Mouse (Mus musculus): ENCODE data around the gene Ranbp9. TPM values are rescaled to one million over a fixed set of nuclear protein-coding genes. Genes with fewer than 3 reads are reported as not detected.
"Not testable (repeated sequence)": the region's sequence is repeated elsewhere in the genome, so short reads cannot be mapped to it uniquely, and the experiment has no call there.

Gene Ranbp9
- polyA plus RNA-seq, 1 experiment from 2014 or later, result 8.2 TPM

DNA sequence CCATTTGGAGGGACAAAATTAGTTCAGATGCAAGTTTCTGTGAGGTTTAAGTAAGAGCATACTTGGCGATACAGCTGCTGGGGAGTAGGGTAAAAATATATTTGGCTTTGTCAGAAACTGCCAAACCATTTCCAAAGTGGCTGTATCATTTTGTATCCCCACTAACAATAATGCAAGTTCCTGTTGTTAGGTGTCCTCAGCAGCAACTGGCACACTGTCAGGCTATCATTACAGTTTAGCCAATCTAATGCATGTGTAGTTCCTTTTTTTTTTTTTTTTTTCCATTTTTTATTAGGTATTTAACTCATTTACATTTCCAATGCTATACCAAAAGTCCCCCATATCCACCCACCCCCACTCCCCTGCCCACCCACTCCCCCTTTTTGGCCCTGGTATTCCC is 9.2 kb downstream of the Ranbp9 start:
- not testable (repeated sequence) for H3K9me3 ChIP-seq (replicated peaks); H3K27ac ChIP-seq; H3K4me3 ChIP-seq (replicated peaks); H3K27me3 ChIP-seq; H3K4me2 ChIP-seq; ATAC-seq (replicated peaks; ENCODE audit: low FRiP score); H3K9ac ChIP-seq
- WGBS, result 89% methylated on average over 1 of the region's 1 CpGs
- H3K36me3 ChIP-seq, result peaks cover 20% of the 10 kb centered on the region; the same call in 1 of the 2 replicates
- peaks cover 38% of the 10 kb centered on the region for H3K4me1 ChIP-seq

DNA sequence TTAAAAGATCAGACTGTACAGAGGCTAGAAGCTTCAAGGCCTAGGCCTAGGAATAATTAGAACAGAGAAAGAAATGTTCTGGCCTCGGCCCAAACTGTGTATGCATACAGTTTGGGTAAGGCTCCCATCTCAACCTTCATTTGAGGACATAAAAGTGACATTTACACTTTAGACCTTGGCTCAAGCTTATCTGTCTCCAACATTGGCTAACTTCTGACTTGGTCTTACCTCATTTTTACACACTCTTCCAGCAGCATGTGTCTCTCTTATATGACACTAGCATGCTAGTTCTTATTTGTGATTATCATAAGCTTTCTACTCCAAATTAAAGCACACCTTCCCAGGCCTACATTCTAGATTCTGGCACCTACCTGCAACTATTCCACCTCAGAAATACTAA is 11.5 kb downstream of the Ranbp9 start:
- WGBS, result 100% methylated on average over 1 of the region's 1 CpGs
- Histone ChIP-seq H3K36me3 (peaks cover 20% of the 10 kb centered on the region; the same call in 1 of the 2 replicates), H3K4me3 (replicated peaks) (no peak overlapping the region), H3K9me3 (replicated peaks) (no peaks in the 10 kb centered on the region), H3K27me3 (no peaks in the 10 kb centered on the region), H3K9ac (no peak overlapping the region), H3K4me2 (no peak overlapping the region), H3K4me1 (peaks cover 18% of the 10 kb centered on the region), H3K27ac (no peak overlapping the region)
- no peak for ATAC-seq (replicated peaks; ENCODE audit: low FRiP score)

DNA sequence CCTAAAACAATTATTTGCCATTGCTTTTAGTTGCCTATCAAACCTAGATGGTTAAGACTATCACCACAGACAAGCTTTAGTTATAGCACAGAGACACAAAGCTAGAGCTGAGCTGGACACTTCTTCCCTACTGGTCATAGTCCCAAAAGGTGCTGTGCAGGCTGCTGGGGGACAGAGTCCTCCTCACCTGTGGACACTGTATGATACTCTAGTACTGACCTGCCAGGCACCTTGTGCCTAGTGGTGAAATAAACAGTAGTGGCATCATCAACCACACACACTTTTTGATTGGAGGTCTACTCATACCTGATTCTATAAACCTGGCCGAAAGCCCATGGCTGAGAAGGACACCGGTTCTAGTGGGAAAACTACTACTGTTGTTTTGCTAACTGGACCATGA is 16.5 kb downstream of the Ranbp9 start:
- 96% methylated on average over 2 of the region's 2 CpGs for WGBS
- Histone ChIP-seq H3K27ac (no peak overlapping the region), H3K9ac (no peak overlapping the region)

DNA sequence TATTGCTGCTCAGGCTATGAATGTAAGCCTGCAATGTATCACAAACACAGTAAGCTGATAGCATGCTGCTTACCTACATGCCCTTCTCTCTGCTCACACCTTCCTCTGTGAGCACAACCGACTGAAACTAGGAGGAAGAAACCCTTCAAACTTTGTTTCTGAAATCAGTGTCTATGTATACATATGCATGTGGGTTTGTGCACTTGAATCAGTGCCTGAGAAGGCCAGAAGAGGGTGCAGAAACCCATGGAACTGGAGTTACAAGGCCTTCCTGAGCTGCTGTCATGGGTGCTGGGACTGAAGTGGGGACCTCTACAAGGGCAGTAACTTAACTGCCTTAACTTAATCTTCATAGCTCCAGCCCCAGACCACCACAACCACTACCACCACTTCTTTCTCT is 23.9 kb downstream of the Ranbp9 start:
- Histone ChIP-seq H3K4me3 (replicated peaks) (no peak overlapping the region), H3K27ac (peak overlapping the region; percentile 24; the same call in 1 of the 2 replicates), H3K9ac (no peak overlapping the region), H3K4me2 (no peak overlapping the region), H3K27me3 (no peaks in the 10 kb centered on the region), H3K4me1 (peaks cover 14% of the 10 kb centered on the region), H3K9me3 (replicated peaks) (no peaks in the 10 kb centered on the region), H3K36me3 (peaks cover 14% of the 10 kb centered on the region)
- ATAC-seq (replicated peaks; ENCODE audit: low FRiP score), result no peak
- WGBS, result 63% methylated on average over 1 of the region's 1 CpGs

More for the DNA sequence above, 16.5 kb downstream of the Ranbp9 start:
- ATAC-seq (replicated peaks; ENCODE audit: low FRiP score), result no peak
- no peaks in the 10 kb centered on the region for H3K27me3 ChIP-seq
- H3K36me3 ChIP-seq, result peaks cover 19% of the 10 kb centered on the region
- no peak overlapping the region for H3K4me3 ChIP-seq (replicated peaks)
- H3K4me2 ChIP-seq, result no peak overlapping the region
- no peaks in the 10 kb centered on the region for H3K9me3 ChIP-seq (replicated peaks)
- no peaks in the 10 kb centered on the region for H3K4me1 ChIP-seq

DNA sequence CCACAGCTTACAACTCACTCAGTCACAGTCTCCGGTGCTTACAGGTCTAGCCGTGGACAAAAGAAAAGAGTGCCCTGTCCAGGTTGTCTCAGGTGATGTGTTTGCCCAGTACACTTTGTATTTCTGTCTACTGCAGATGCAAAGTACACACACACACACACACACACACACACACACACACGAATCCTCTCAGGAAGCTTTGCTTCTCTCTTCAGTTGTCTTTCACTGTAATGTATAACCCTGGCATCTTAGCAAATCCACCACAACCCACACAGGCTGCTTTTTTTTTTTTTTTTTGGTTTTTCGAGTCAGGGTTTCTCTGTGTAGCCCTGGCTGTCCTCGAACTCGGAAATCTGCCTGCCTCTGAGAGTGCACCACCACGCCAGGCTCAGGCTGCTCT is 26.7 kb downstream of the Ranbp9 start:
- Histone ChIP-seq H3K4me1 (peaks cover 14% of the 10 kb centered on the region), H3K9ac (no peak overlapping the region), H3K27me3 (no peaks in the 10 kb centered on the region), H3K27ac (no peak overlapping the region), H3K4me2 (no peak overlapping the region), H3K4me3 (replicated peaks) (no peak overlapping the region), H3K36me3 (peaks cover 5% of the 10 kb centered on the region), H3K9me3 (replicated peaks) (no peaks in the 10 kb centered on the region)
- 75% methylated on average over 7 of the region's 7 CpGs for WGBS
- ATAC-seq (replicated peaks; ENCODE audit: low FRiP score), result no peak

DNA sequence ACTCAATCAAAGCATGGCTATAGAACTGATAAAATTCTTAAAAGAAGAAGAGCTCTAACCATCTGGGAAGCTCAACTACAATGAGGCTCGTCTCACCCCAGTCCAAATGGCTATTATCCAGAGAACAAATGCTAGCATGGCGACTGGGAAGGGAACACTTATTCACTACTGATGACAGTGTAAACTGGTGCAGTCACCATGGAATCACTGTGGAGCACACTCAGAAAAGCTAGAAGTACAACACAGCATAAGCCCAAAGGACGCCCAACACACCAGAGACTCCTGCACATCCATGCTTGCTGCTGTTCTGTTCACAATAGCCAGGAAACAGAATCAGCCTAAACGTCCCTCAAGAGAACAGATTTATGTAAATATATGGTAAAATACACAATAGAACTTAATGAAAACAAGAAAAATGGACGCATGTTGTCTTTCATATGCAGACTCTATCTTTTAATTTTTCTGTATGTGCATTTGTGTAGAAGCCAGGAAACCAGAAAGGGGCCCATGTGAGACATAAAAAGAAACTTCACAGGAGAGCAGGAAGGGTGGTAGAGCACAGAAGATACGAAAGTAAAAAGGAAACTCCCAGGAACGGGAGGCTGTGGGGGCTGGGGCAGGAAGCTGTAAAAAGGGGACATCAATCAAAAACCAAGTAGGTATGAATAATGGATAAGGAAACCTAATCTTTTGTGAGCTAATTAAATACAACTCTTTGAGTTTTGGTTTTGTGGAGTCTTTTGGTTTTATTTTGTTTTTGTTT is 28.1 kb downstream of the Ranbp9 start:
- no peak overlapping the region for H3K4me3 ChIP-seq (replicated peaks)
- peaks cover 5% of the 10 kb centered on the region for H3K36me3 ChIP-seq
- H3K27me3 ChIP-seq, result no peaks in the 10 kb centered on the region
- peaks cover 14% of the 10 kb centered on the region for H3K4me1 ChIP-seq
- peak overlapping the region; percentile 57 for H3K27ac ChIP-seq
- no peak overlapping the region for H3K9ac ChIP-seq
- 31% methylated on average over 7 of the region's 7 CpGs for WGBS
- no peak for ATAC-seq (replicated peaks; ENCODE audit: low FRiP score)
- no peak overlapping the region for H3K4me2 ChIP-seq
- no peaks in the 10 kb centered on the region for H3K9me3 ChIP-seq (replicated peaks)

DNA sequence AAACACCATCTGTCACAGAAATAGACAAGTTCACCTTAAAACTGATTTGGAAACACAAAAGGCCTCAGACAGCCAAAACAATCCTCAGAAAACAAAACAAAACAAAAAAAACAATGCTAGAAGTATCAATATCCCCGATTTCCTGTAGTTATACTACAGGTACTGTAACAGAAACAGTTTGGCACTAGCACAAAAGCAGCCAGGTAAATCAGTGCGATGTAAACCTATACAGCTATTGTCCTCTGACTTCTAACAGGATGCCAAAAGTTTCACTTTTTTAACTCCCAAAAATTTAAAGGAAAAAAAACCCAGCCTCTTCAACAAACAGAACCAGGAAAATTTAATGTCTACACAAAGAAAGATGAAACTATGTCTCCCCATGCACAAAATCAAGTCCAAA is 28.9 kb downstream of the Ranbp9 start:
- no peak overlapping the region for H3K27ac ChIP-seq
- H3K4me2 ChIP-seq, result no peak overlapping the region
- H3K36me3 ChIP-seq, result peaks cover 5% of the 10 kb centered on the region
- peaks cover 20% of the 10 kb centered on the region for H3K4me1 ChIP-seq
- H3K27me3 ChIP-seq, result no peaks in the 10 kb centered on the region
- H3K9me3 ChIP-seq (replicated peaks), result no peaks in the 10 kb centered on the region
- H3K9ac ChIP-seq, result no peak overlapping the region
- no peak for ATAC-seq (replicated peaks; ENCODE audit: low FRiP score)
- no peak overlapping the region for H3K4me3 ChIP-seq (replicated peaks)
- WGBS, result 82% methylated on average over 2 of the region's 2 CpGs

DNA sequence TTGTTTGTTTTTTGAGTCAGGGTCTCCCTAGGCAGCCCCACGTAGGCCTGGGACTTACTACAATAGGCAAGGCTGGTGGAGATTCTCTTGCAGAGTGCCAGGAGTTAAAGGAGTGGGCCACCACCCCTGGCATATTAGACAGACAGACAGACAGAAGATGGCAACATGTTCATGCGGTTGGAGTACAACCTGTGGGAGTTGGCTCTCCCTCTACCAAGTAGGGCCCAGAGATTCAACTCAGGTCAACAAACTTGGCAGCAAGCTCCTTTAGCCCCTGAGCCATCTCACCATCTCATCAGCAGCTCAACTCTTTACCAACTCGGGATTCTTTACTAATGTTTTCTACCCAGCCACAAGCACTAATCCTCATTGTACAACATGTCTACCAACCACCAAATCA is 30.4 kb downstream of the Ranbp9 start:
- no peaks in the 10 kb centered on the region for H3K27me3 ChIP-seq
- no peak for ATAC-seq (replicated peaks; ENCODE audit: low FRiP score)
- no peak overlapping the region for H3K27ac ChIP-seq
- H3K4me2 ChIP-seq, result no peak overlapping the region
- peaks cover 2% of the 10 kb centered on the region for H3K36me3 ChIP-seq
- no peak overlapping the region for H3K4me3 ChIP-seq (replicated peaks)
- H3K9me3 ChIP-seq (replicated peaks), result no peaks in the 10 kb centered on the region
- WGBS, result 89% methylated on average over 3 of the region's 3 CpGs
- H3K4me1 ChIP-seq, result peaks cover 26% of the 10 kb centered on the region
- H3K9ac ChIP-seq, result no peak overlapping the region

DNA sequence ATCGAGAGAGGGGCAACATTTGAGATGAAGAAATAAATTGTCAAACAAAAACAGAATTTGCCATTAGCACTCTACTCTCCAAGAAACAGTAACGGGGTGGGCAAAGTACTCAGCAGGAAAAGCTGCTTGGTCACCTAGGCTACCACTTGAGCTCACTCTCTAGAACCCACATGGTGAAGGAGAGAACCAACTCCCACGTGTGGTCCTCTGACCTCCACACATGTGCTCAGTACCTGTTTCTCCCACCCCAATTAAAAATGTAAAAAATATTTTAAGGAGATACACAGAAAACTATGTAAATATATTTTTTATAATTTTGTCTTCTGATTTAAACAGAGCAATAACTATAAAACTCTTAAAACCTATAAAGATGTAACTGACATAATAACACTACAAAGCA is 33.4 kb downstream of the Ranbp9 start:
- peaks cover 12% of the 10 kb centered on the region for H3K4me1 ChIP-seq
- no peak overlapping the region for H3K27ac ChIP-seq
- H3K36me3 ChIP-seq, result no peaks in the 10 kb centered on the region
- no peak overlapping the region for H3K4me2 ChIP-seq
- no peak overlapping the region for H3K9ac ChIP-seq
- no peak overlapping the region for H3K4me3 ChIP-seq (replicated peaks)
- no peaks in the 10 kb centered on the region for H3K27me3 ChIP-seq
- no peak for ATAC-seq (replicated peaks; ENCODE audit: low FRiP score)
- WGBS, result 59% methylated on average over 3 of the region's 3 CpGs
- no peaks in the 10 kb centered on the region for H3K9me3 ChIP-seq (replicated peaks)

DNA sequence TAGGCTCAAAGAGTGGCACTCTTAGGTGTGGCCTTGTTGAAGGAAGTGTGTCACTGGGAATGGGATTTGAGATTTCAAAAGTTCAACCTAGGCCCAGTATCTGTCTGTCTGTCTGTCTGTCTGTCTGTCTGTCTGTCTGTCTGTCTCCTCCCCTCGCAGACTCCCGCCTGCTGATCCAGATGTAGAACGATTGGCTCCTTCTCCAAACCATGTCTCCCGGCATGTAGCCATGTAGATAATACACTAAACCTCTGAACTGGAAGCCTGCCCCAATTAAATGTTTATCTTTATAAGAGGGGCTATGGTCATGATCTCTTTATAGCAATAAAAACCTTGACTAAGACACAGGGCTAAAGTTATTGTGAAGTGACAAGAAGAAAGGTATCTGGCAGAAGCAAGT is 35.3 kb downstream of the Ranbp9 start:
- H3K27ac ChIP-seq, result no peak overlapping the region
- H3K4me1 ChIP-seq, result peaks cover 11% of the 10 kb centered on the region
- H3K4me3 ChIP-seq (replicated peaks), result no peak overlapping the region
- H3K36me3 ChIP-seq, result no peaks in the 10 kb centered on the region
- no peaks in the 10 kb centered on the region for H3K27me3 ChIP-seq
- WGBS, result 85% methylated on average over 4 of the region's 4 CpGs
- no peak for ATAC-seq (replicated peaks; ENCODE audit: low FRiP score)
- H3K4me2 ChIP-seq, result no peak overlapping the region
- H3K9ac ChIP-seq, result no peak overlapping the region
- H3K9me3 ChIP-seq (replicated peaks), result no peaks in the 10 kb centered on the region

DNA sequence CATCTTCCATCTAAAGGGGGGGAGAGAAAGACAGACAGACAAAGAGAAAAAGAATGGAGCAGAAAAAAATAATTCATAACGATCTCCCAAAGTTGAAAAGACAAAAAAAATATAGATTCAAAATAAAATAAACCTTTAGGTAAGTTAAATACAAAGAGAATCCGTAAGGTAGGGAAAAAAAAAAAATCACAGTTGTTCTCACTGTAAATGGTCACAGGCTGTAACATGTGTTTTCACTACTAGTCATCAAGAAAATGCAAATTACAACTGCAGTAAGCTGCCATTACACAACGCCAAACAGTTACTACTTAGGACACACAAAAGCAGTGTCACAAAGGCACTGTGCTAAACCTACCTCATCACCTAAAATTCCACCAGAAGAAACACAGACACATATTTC is 36.4 kb downstream of the Ranbp9 start:
- no peak overlapping the region for H3K9ac ChIP-seq
- 91% methylated on average over 3 of the region's 3 CpGs for WGBS

DNA sequence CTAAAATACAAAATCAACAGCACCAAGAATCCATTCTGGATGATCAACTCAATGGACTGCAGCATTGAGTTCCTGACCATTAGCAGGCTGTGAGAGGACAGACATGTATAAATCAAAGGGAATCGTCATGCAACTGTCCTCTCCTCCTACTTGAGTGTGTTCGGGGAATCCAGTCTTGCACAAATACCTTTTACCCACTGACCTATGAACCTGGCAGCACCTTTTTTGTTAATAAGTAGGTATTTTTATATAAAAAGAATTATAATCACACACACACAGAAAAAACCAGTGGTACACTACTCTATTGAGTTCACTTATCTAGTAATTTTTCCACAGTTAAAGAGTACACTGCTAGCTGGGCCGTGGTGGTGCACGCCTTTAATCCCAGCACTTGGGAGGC is 37.4 kb downstream of the Ranbp9 start:
- no peak overlapping the region for H3K4me3 ChIP-seq (replicated peaks)
- no peak overlapping the region for H3K4me2 ChIP-seq
- H3K27me3 ChIP-seq, result no peaks in the 10 kb centered on the region
- peaks cover 11% of the 10 kb centered on the region for H3K4me1 ChIP-seq
- no peak for ATAC-seq (replicated peaks; ENCODE audit: low FRiP score)
- H3K9me3 ChIP-seq (replicated peaks), result no peaks in the 10 kb centered on the region
- H3K9ac ChIP-seq, result no peak overlapping the region
- no peak overlapping the region for H3K27ac ChIP-seq
- WGBS, result 88% methylated on average over 4 of the region's 4 CpGs
- H3K36me3 ChIP-seq, result no peaks in the 10 kb centered on the region

More for the DNA sequence above, 36.4 kb downstream of the Ranbp9 start:
- Histone ChIP-seq H3K4me3 (replicated peaks) (no peak overlapping the region), H3K27ac (no peak overlapping the region), H3K36me3 (no peaks in the 10 kb centered on the region), H3K4me1 (peaks cover 11% of the 10 kb centered on the region), H3K27me3 (no peaks in the 10 kb centered on the region), H3K9me3 (replicated peaks) (no peaks in the 10 kb centered on the region), H3K4me2 (no peak overlapping the region)
- no peak for ATAC-seq (replicated peaks; ENCODE audit: low FRiP score)

DNA sequence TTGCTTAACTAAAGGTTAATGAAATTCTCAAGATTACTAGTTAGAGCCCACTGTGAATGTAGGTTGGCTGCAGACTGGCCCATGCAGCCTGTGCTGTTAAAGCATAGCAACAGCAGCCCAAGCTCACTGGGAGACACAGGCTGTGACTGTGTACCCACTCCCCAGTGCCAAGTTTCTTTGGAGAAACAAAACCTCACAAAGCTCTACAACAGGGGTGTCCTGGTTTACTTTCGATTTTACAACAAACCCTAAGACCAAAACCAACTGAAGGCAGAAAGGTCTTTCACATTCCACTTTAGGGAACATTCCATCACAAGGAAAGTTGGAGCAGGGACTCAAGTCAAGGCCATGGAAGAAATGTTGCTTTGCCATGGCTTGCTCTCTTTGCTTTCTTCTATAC is 38.5 kb downstream of the Ranbp9 start:
- ATAC-seq (replicated peaks; ENCODE audit: low FRiP score), result no peak
- Histone ChIP-seq H3K27me3 (no peaks in the 10 kb centered on the region), H3K27ac (no peak overlapping the region), H3K9ac (no peak overlapping the region), H3K4me2 (no peak overlapping the region), H3K4me1 (peaks cover 9% of the 10 kb centered on the region), H3K4me3 (replicated peaks) (no peak overlapping the region), H3K36me3 (0 out of 2 replicates have a peak, but pooled peaks cover under 1% of the 10 kb centered on the region), H3K9me3 (replicated peaks) (no peaks in the 10 kb centered on the region)
- WGBS, result 86% methylated on average over 1 of the region's 1 CpGs
